In the genomic region with DNA sequence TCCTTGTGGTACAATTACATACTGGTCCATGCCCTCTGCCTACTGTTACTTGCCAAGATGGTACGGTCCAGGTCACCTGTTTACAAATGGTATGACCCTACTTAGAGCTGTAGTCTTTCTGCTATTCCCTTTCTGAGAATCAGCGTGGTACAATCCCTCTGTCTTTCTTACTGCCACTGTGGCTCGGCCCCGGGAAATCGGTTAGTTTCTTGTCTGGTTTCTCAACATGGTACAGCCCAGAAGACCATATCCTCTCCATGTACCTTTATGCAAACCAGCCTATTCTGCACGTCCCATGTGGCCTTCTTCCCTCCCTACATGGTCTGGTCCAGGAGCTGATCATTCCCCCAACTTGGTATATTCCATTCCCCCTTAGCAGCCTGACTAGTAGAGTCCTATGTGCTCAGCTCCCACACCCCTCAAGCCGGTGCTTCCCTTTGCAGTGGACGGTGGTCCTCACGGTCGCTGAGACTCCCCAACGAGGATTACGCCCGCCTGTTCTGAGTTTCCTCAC, we compare ENCODE assay signal across 8 mouse cellular contexts. TPM values are rescaled to one million over a fixed set of nuclear protein-coding genes. Genes with fewer than 3 reads are reported as not detected.
DNase-seq lines count a peak whose midpoint lies in the region; ATAC-seq lines count a peak whose summit lies in the region.

No protein-coding gene starts in this region.

- H3K4me1 ChIP-seq in embryonic facial prominence, embryonic 11.5 days (ENCODE audit: control insufficient read depth, insufficient read depth, low read length) = peaks cover 18% of the 10 kb centered on the region
- H3K4me1 ChIP-seq in heart, embryonic 10.5 days = peaks cover 80% of the 10 kb centered on the region
- peaks cover 71% of the 10 kb centered on the region for H3K4me1 ChIP-seq in limb, embryonic 15.5 days

- peak overlapping the region; percentile 62 for H3K27ac ChIP-seq in embryonic facial prominence, embryonic 11.5 days (replicated peaks; ENCODE audit: low read depth, low read length)
- H3K27ac ChIP-seq in heart, embryonic 10.5 days = peak overlapping the region; percentile 88
- H3K27ac ChIP-seq in limb, embryonic 15.5 days = peak overlapping the region; percentile 85

- DNase-seq in A20 (ENCODE audit: low read depth, low spot score) = peak; percentile 94
- peak; percentile 75 for DNase-seq in adrenal gland, adult 2 months
- peak; percentile 81 for DNase-seq in embryonic facial prominence, embryonic 11.5 days (ENCODE audit: low spot score)
- peak; percentile 90 for DNase-seq in heart, embryonic 10.5 days (ENCODE audit: low spot score)
- peak; percentile 95 for DNase-seq in kidney, adult 9 months
- peak; percentile 82 for DNase-seq in naive thymus-derived CD4-positive, alpha-beta T cell, adult 2 months (ENCODE audit: low read depth)
- DNase-seq in testis, postnatal 10 days (ENCODE audit: low spot score) = peak; percentile 73

- no peaks in the 10 kb centered on the region for H3K9me3 ChIP-seq in embryonic facial prominence, embryonic 11.5 days (replicated peaks; ENCODE audit: control insufficient read depth, low read length)
- H3K9me3 ChIP-seq in heart, embryonic 10.5 days = no peaks in the 10 kb centered on the region
- H3K9me3 ChIP-seq in limb, embryonic 15.5 days = no peaks in the 10 kb centered on the region

- H3K36me3 ChIP-seq in embryonic facial prominence, embryonic 11.5 days (replicated peaks; ENCODE audit: control insufficient read depth, insufficient read depth, low read depth, low read length) = no peaks in the 10 kb centered on the region
- no peaks in the 10 kb centered on the region for H3K36me3 ChIP-seq in heart, embryonic 10.5 days
- H3K36me3 ChIP-seq in limb, embryonic 15.5 days = no peaks in the 10 kb centered on the region

- peak overlapping the region; percentile 53 for H3K9ac ChIP-seq in embryonic facial prominence, embryonic 11.5 days (replicated peaks; ENCODE audit: low read length)
- no peak overlapping the region for H3K9ac ChIP-seq in limb, embryonic 15.5 days

- WGBS in embryonic facial prominence, embryonic 11.5 days = 1% methylated on average over 13 of the region's 13 CpGs
- under 1% methylated on average over 13 of the region's 13 CpGs for WGBS in heart, embryonic 10.5 days
- under 1% methylated on average over 13 of the region's 13 CpGs for WGBS in limb, embryonic 15.5 days

- peak; percentile 40 for ATAC-seq in embryonic facial prominence, embryonic 11.5 days (replicated peaks; ENCODE audit: insufficient number of reproducible peaks, low FRiP score, low TSS enrichment, low read depth)
- peak; percentile 30; the same call in 1 of the 2 replicates for ATAC-seq in limb, embryonic 15.5 days (ENCODE audit: insufficient number of reproducible peaks, low FRiP score, low TSS enrichment, low read depth)

- H3K27me3 ChIP-seq in embryonic facial prominence, embryonic 11.5 days (ENCODE audit: control insufficient read depth, insufficient read depth, low read length) = peaks cover 12% of the 10 kb centered on the region
- peaks cover 25% of the 10 kb centered on the region for H3K27me3 ChIP-seq in heart, embryonic 10.5 days (ENCODE audit: insufficient read depth, poor library complexity, severe bottlenecking)
- peaks cover 16% of the 10 kb centered on the region for H3K27me3 ChIP-seq in limb, embryonic 15.5 days

- H3K4me3 ChIP-seq in embryonic facial prominence, embryonic 11.5 days (ENCODE audit: low read depth, low read length) = peak overlapping the region; percentile 37
- H3K4me3 ChIP-seq in heart, embryonic 10.5 days = peak overlapping the region; percentile 65
- H3K4me3 ChIP-seq in limb, embryonic 15.5 days = peak overlapping the region; percentile 63

- H3K4me2 ChIP-seq in embryonic facial prominence, embryonic 11.5 days (ENCODE audit: low read depth, low read length) = peak overlapping the region; percentile 73
- H3K4me2 ChIP-seq in limb, embryonic 15.5 days = peak overlapping the region; percentile 98

RNA-seq across cellular contexts. Expression of a gene that starts 0.8 kb away (rescaled TPM):
- 100 to 1,000 TPM in 1 of 2 experiments, 10 to 100 TPM in 1; 54.3 to 225 TPM for total RNA-seq in adrenal gland, adult 2 months (2021)
- polyA plus RNA-seq in adrenal gland, adult 2 months (2012; rRNA removed) = 569 and 796 TPM in 2 replicates
- polyA plus RNA-seq in embryonic facial prominence, embryonic 11.5 days (2014; fragmentation: Nextera tagmentation; extraction: Ambion mirVana) = 4.9 and 5.6 TPM in 2 replicates
- 2.7 and 3.2 TPM in 2 replicates for polyA plus RNA-seq in heart, embryonic 10.5 days (2016; fragmentation: Nextera tagmentation; extraction: Ambion mirVana)
- 4.3 and 4.7 TPM in 2 replicates for polyA plus RNA-seq in limb, embryonic 15.5 days (2015; fragmentation: Nextera tagmentation; extraction: Ambion mirVana)

RNA-seq across cellular contexts. Expression of a gene that starts 4.5 kb away (rescaled TPM):
- 10 to 100 TPM; 10.9 to 18.6 TPM for total RNA-seq in adrenal gland, adult 2 months (2021)
- 30.0 and 38.2 TPM in 2 replicates for polyA plus RNA-seq in adrenal gland, adult 2 months (2012; rRNA removed)
- 6.9 and 8.7 TPM in 2 replicates for polyA plus RNA-seq in embryonic facial prominence, embryonic 11.5 days (2014; fragmentation: Nextera tagmentation; extraction: Ambion mirVana)
- polyA plus RNA-seq in heart, embryonic 10.5 days (2016; fragmentation: Nextera tagmentation; extraction: Ambion mirVana) = 3.1 and 5.1 TPM in 2 replicates
- 13.3 and 13.7 TPM in 2 replicates for polyA plus RNA-seq in limb, embryonic 15.5 days (2015; fragmentation: Nextera tagmentation; extraction: Ambion mirVana)

RNA-seq across cellular contexts. Expression of a gene that starts 9.9 kb away (rescaled TPM):
- under 1 TPM; 0.29 to 0.41 TPM for total RNA-seq in adrenal gland, adult 2 months (2021)
- 0.57 and 0.58 TPM in 2 replicates for polyA plus RNA-seq in adrenal gland, adult 2 months (2012; rRNA removed)
- 0.27 and 0.42 TPM in 2 replicates for polyA plus RNA-seq in embryonic facial prominence, embryonic 11.5 days (2014; fragmentation: Nextera tagmentation; extraction: Ambion mirVana)
- polyA plus RNA-seq in heart, embryonic 10.5 days (2016; fragmentation: Nextera tagmentation; extraction: Ambion mirVana) = 0.51 and 0.75 TPM in 2 replicates
- polyA plus RNA-seq in limb, embryonic 15.5 days (2015; fragmentation: Nextera tagmentation; extraction: Ambion mirVana) = 0.56 and 0.97 TPM in 2 replicates

RNA-seq across cellular contexts. Expression of a gene that starts 11.2 kb away (rescaled TPM):
- total RNA-seq in adrenal gland, adult 2 months (2021) = 1,000 to 10,000 TPM in 1 of 2 experiments, 100 to 1,000 TPM in 1; 972 to 1,050 TPM
- 1,143 and 1,258 TPM in 2 replicates for polyA plus RNA-seq in adrenal gland, adult 2 months (2012; rRNA removed)
- polyA plus RNA-seq in embryonic facial prominence, embryonic 11.5 days (2014; fragmentation: Nextera tagmentation; extraction: Ambion mirVana) = 1,026 and 1,114 TPM in 2 replicates
- polyA plus RNA-seq in heart, embryonic 10.5 days (2016; fragmentation: Nextera tagmentation; extraction: Ambion mirVana) = 860 and 1,046 TPM in 2 replicates
- polyA plus RNA-seq in limb, embryonic 15.5 days (2015; fragmentation: Nextera tagmentation; extraction: Ambion mirVana) = 942 and 1,034 TPM in 2 replicates

RNA-seq across cellular contexts. Expression of a gene that starts 13.7 kb away (rescaled TPM):
- total RNA-seq in adrenal gland, adult 2 months (2021) = 10 to 100 TPM; 38.9 to 39.5 TPM
- 90.9 and 92.5 TPM in 2 replicates for polyA plus RNA-seq in adrenal gland, adult 2 months (2012; rRNA removed)
- 14.9 and 17.3 TPM in 2 replicates for polyA plus RNA-seq in embryonic facial prominence, embryonic 11.5 days (2014; fragmentation: Nextera tagmentation; extraction: Ambion mirVana)
- polyA plus RNA-seq in heart, embryonic 10.5 days (2016; fragmentation: Nextera tagmentation; extraction: Ambion mirVana) = 24.7 and 29.3 TPM in 2 replicates
- 38.5 and 39.7 TPM in 2 replicates for polyA plus RNA-seq in limb, embryonic 15.5 days (2015; fragmentation: Nextera tagmentation; extraction: Ambion mirVana)

Comparison
In these comparisons a context has a peak if more than half of its experiments do, and no peak if none do; other contexts are left out.
1. Peak in every context shown above with its lines: DNase-seq, ATAC-seq, H3K4me3 ChIP-seq and H3K27ac ChIP-seq.
2. RNA of a gene that starts 0.8 kb away (polyA plus RNA-seq): 569 to 796 TPM in adrenal gland, adult 2 months; 4.9 to 5.6 TPM in embryonic facial prominence, embryonic 11.5 days, 4.3 to 4.7 TPM in limb, embryonic 15.5 days and 2.7 to 3.2 TPM in heart, embryonic 10.5 days; every median in the first group is over 10 times any median in the second.